Mouse (Mus musculus) stomach, embryonic 16.5 days (tissue): ENCODE results near the gene Stxbp3. TPM values are rescaled to one million over a fixed set of nuclear protein-coding genes. Genes with fewer than 3 reads are reported as not detected.
"Not testable (repeated sequence)": the region's sequence is repeated elsewhere in the genome, so short reads cannot be mapped to it uniquely, and the experiment has no call there.

Source experiments
- ATAC-seq: fragments of 200-750 bp; cut with Nextera tagmentation; 2 replicates; pipeline ENCODE4 v1.8.0; 2017; ENCODE audit warnings: moderate number of reproducible peaks, moderate TSS enrichment; ENCODE audit not compliant: insufficient read depth, low FRiP score
- H3K27ac ChIP-seq: fragments of 300-500 bp; sonication (generic); 2 replicates; pipeline ENCODE4 v1.5.1; 2014; ENCODE audit warnings: low read length
- H3K27me3 ChIP-seq: fragments of 300-500 bp; sonication (generic); 2 replicates; pipeline ENCODE4 v1.6.1; 2014; ENCODE audit warnings: low read length, control low read depth, mixed read lengths; ENCODE audit not compliant: control insufficient read depth, insufficient read depth
- H3K36me3 ChIP-seq: fragments of 300-500 bp; sonication (generic); 2 replicates; pipeline ENCODE4 v1.6.1; 2014; ENCODE audit warnings: low read length; ENCODE audit not compliant: control insufficient read depth, insufficient read depth
- H3K4me1 ChIP-seq: fragments of 300-500 bp; sonication (generic); 2 replicates; pipeline ENCODE4 v1.6.1; 2014; ENCODE audit warnings: low read length, control low read depth, mixed read lengths; ENCODE audit not compliant: control insufficient read depth, insufficient read depth
- H3K4me2 ChIP-seq: fragments of 300-500 bp; sonication (generic); 2 replicates; pipeline ENCODE4 v1.6.1; 2014; ENCODE audit warnings: low read depth, low read length, mixed read lengths
- H3K4me3 ChIP-seq: fragments of 300-500 bp; sonication (generic); replicated peaks from 2 replicates; pipeline ENCODE4 v1.5.1; 2014; ENCODE audit warnings: mild to moderate bottlenecking, low read length
- H3K9ac ChIP-seq: fragments of 300-500 bp; sonication (generic); 2 replicates; pipeline ENCODE4 v1.6.1; 2014; ENCODE audit warnings: low read length
- H3K9me3 ChIP-seq: fragments of 300-500 bp; sonication (generic); replicated peaks from 2 replicates; pipeline ENCODE4 v1.6.1; 2016; ENCODE audit warnings: low read length, control low read depth; ENCODE audit not compliant: control insufficient read depth
- WGBS: fragments of 180-500 bp; shearing (Covaris S2); extraction: QIAGEN DNeasy Blood & Tissue Kit; methylation state at CpG from one replicate; pipeline ENCODE4 v1.1.7; 2014; 5-methylcytosine and 5-hydroxymethylcytosine counted together
- polyA plus RNA-seq: library from polyadenylated mRNA; unstranded; fragments of >200 nt; fragmentation: Nextera tagmentation; extraction: Ambion mirVana; gene quantifications from 2 replicates; pipeline ENCODE4 v1.2.1, GENCODE M21; 2015

Gene Stxbp3
- polyA plus RNA-seq, 1 experiment from 2014 or later, result 44.6 TPM

DNA sequence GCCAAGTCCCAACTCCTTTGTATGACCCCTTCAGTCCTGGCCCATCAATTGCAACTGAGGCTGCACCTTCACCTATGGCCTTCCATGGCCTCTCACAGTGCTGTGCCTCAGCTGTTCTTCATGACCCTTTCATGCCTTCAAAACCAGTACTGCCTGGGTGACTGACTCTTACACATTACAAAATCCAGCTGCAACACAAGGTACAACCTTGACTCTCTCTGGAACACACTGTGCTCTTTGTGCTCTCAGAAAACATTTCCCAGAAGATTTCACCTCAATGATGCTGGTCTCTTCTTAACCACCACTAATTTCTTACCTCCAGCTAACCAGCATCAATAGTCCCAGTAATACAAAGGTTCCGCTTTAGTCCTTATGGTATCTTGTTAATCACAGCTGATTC is 6.6 kb downstream of the Stxbp3 start:
- 90% methylated on average over 1 of the region's 1 CpGs for WGBS
- H3K9me3 ChIP-seq, H3K9ac ChIP-seq, H3K36me3 ChIP-seq, H3K27me3 ChIP-seq, H3K4me3 ChIP-seq, H3K4me2 ChIP-seq, H3K27ac ChIP-seq, ATAC-seq: not testable (repeated sequence)
- peaks cover 11% of the 10 kb centered on the region for H3K4me1 ChIP-seq

DNA sequence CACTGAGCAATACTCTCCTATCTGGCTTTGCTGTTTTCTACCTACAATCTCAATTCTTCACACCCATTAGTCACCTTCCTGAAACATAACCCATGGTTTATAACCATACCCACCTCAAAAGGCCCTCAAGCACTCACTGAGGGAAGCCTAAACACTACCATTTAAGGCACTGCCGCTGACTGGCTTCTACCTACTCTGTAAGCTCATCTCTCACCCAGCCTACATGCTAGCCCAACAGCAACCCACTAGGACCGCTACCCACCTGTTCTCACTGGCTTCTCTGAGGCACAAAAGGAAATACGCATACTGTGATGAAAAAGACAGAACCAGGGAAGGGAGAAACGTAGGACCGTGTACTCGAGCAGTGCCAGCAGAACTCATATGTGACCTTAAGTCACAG is 8.6 kb downstream of the Stxbp3 start:
- H3K9me3 ChIP-seq, result no peaks in the 10 kb centered on the region
- WGBS, result 89% methylated on average over 6 of the region's 6 CpGs
- H3K4me3 ChIP-seq, result no peak overlapping the region
- H3K4me2 ChIP-seq, result no peak overlapping the region
- H3K27ac ChIP-seq, result no peak overlapping the region
- no peaks in the 10 kb centered on the region for H3K27me3 ChIP-seq
- ATAC-seq, result no peak
- no peaks in the 10 kb centered on the region for H3K36me3 ChIP-seq
- H3K9ac ChIP-seq, result no peak overlapping the region
- H3K4me1 ChIP-seq, result no peaks in the 10 kb centered on the region

DNA sequence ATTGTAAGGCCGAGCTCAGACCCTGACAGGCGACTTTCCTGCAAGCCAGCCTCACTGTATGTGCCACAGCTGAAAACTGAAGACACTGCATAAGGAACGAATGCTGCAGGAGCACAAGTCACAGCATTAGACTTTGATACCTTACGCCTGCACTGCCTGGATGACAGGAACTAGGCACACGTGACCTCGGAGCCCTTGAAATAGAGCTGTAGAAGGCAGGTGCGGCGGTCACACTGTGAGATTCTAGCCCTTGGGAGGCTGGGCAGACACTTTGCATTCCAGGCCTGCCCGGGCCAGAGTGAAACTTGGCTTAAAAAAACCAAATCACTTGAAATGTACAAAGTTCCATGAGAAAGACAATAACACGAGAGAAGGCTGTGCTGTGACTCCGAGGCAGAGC is 9.8 kb downstream of the Stxbp3 start:
- H3K36me3 ChIP-seq, result 0 out of 2 replicates have a peak, but pooled peaks cover 3% of the 10 kb centered on the region
- WGBS, result 78% methylated on average over 11 of the region's 11 CpGs
- H3K27ac ChIP-seq, result no peak overlapping the region; the same call in 1 of the 2 replicates
- H3K9ac ChIP-seq, result no peak overlapping the region
- H3K4me1 ChIP-seq, result no peaks in the 10 kb centered on the region
- H3K9me3 ChIP-seq, result no peaks in the 10 kb centered on the region
- no peak overlapping the region for H3K4me3 ChIP-seq
- no peak overlapping the region for H3K4me2 ChIP-seq
- ATAC-seq, result no peak
- no peaks in the 10 kb centered on the region for H3K27me3 ChIP-seq

DNA sequence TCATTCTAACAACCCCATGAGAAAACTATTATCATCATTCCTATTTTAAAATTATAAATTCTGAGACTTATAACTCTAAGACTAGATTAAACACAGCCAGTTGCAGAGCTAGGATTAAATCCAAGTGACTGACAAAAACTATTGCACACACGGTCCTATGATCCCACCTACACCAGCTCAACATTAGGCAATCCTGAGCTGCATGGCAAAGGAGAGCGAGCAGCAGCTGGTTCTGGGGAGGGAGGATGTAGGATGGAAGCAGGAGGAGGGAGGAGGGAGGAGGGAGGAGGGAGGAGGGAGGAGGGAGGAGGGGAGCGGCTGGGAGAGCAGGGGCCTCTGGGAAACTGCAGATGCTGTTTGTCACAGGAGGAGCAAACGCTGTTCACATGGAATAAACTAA is 24.7 kb downstream of the Stxbp3 start:
- Histone ChIP-seq H3K4me1 (no peaks in the 10 kb centered on the region), H3K9ac (no peak overlapping the region), H3K4me3 (no peak overlapping the region), H3K27me3 (no peaks in the 10 kb centered on the region), H3K4me2 (no peak overlapping the region), H3K36me3 (peaks cover 10% of the 10 kb centered on the region), H3K9me3 (no peaks in the 10 kb centered on the region), H3K27ac (no peak overlapping the region)
- 60% methylated on average over 4 of the region's 4 CpGs for WGBS
- no peak for ATAC-seq

DNA sequence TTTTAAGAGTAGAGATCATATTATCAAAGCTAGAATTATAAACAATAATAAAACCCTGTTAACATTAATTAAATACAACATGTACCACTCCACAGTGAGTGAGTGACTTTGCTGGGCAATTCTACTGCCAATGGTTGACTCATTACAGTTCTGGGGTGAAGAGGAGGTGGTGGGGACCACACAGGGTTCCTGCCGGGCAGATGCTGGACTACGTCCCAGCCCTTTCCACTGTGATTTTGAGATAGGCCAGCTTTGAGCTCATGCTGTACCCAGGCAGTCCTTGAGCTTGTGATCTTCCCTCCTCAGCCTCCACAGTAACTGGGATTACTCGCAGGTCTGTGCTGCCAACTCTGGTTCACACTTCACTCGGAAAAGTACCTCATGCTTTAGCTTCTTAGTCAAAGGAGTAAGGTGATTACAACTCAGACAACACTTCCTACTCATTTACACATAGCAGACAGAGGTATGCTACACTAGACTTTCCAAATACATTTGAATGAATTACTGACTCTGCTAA is 29.5 kb downstream of the Stxbp3 start:
- Histone ChIP-seq H3K4me2 (no peak overlapping the region), H3K36me3 (peaks cover 2% of the 10 kb centered on the region; the same call in 1 of the 2 replicates), H3K4me3 (no peak overlapping the region), H3K27ac (no peak overlapping the region), H3K4me1 (no peaks in the 10 kb centered on the region), H3K9me3 (no peaks in the 10 kb centered on the region), H3K9ac (no peak overlapping the region), H3K27me3 (no peaks in the 10 kb centered on the region)
- no peak for ATAC-seq
- 71% methylated on average over 4 of the region's 4 CpGs for WGBS

DNA sequence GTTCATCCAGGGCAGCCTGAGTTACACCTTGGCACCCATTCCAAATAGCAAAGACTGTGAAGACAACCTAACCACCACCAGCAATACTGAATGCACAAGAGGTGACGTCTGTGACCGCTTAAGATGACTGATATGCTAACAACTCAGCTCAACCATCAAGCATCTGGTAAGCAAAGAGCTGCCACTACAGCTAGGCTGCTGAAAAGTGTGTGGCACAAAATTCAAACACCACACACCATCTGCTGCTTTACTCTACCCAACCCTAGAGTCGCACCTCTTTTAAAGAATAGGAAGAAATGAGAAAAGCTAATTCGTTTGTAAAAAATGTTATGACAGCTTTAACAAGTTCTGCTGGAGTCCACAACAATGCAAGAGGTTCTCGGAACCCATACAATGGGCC is 34.7 kb downstream of the Stxbp3 start:
- Histone ChIP-seq H3K36me3 (peaks cover 15% of the 10 kb centered on the region), H3K27ac (no peak overlapping the region), H3K27me3 (no peaks in the 10 kb centered on the region), H3K4me2 (no peak overlapping the region), H3K4me3 (no peak overlapping the region), H3K9me3 (no peaks in the 10 kb centered on the region), H3K9ac (no peak overlapping the region), H3K4me1 (no peaks in the 10 kb centered on the region)
- ATAC-seq, result no peak
- WGBS, result 90% methylated on average over 5 of the region's 5 CpGs

DNA sequence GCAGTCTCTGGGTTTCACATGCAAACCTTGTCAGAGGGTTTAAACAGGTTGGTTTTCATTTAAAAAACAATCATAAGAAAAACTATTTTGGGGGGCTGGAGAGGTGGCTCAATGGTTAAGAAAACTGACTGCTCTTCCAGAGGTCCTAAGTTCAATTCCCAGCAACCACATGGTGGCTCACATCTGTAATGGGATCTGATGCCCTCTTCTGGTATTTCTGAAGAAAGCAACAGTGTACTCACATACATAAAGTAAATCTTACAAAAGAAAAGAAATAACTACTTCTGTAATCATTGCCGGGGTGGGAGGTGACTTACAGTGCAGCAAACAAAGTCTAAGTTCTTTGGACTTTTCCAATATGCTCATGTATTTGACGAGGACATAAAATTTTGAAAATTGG is 42.0 kb downstream of the Stxbp3 start:
- 82% methylated on average over 2 of the region's 2 CpGs for WGBS
- Histone ChIP-seq H3K4me1 (no peaks in the 10 kb centered on the region), H3K27me3 (no peaks in the 10 kb centered on the region), H3K4me2 (no peak overlapping the region), H3K36me3 (peaks cover 28% of the 10 kb centered on the region), H3K9me3 (no peaks in the 10 kb centered on the region), H3K9ac (no peak overlapping the region), H3K4me3 (no peak overlapping the region), H3K27ac (no peak overlapping the region)
- no peak for ATAC-seq

- Histone ChIP-seq H3K4me2 (no peak overlapping the region), H3K9me3 (no peaks in the 10 kb centered on the region), H3K36me3 (peaks cover 25% of the 10 kb centered on the region), H3K27me3 (no peaks in the 10 kb centered on the region), H3K9ac (no peak overlapping the region), H3K4me3 (no peak overlapping the region), H3K27ac (no peak overlapping the region), H3K4me1 (no peaks in the 10 kb centered on the region)
- no peak for ATAC-seq
- WGBS, result 83% methylated on average over 6 of the region's 6 CpGs
These were observed 42.6 kb downstream of the Stxbp3 start for GRCm38 (mm10) chr3:108797723-108798122.

- whole genome bisulfite sequencing, result 82% methylated on average over 4 of the region's 4 CpGs
- H3K27me3 ChIP-seq, result no peaks in the 10 kb centered on the region
These were observed 43.9 kb downstream of the Stxbp3 start for GRCm38 (mm10) chr3:108796386-108796785.

More at GRCm38 (mm10) chr3:108796386-108796785, 43.9 kb downstream of the Stxbp3 start:
- Histone ChIP-seq H3K36me3 (peaks cover 13% of the 10 kb centered on the region), H3K4me3 (no peak overlapping the region), H3K9ac (no peak overlapping the region), H3K4me2 (no peak overlapping the region), H3K27ac (no peak overlapping the region), H3K9me3 (no peaks in the 10 kb centered on the region), H3K4me1 (no peaks in the 10 kb centered on the region)
- ATAC-seq, result no peak
